Mouse (Mus musculus) hindbrain, embryonic 11.5 days (tissue): ENCODE results near the gene Nrxn1. TPM values are rescaled to one million over a fixed set of nuclear protein-coding genes. Genes with fewer than 3 reads are reported as not detected.

Experiments
- ATAC-seq: fragments of 200-750 bp; cut with Nextera tagmentation; 2 replicates; pipeline ENCODE4 v1.8.0; 2017; ENCODE audit warnings: mild to moderate bottlenecking, moderate TSS enrichment, moderate library complexity; ENCODE audit not compliant: low FRiP score
- DNase-seq: peaks from one replicate; pipeline ENCODE4 v3.0.0-alpha.2; 2015; ENCODE audit warnings: low spot score
- H3K27ac ChIP-seq: fragments of 300-500 bp; sonication (generic); 2 replicates; pipeline ENCODE4 v1.5.1; 2014; ENCODE audit warnings: mild to moderate bottlenecking, low read depth, low read length
- H3K27me3 ChIP-seq: fragments of 300-500 bp; sonication (generic); 2 replicates; pipeline ENCODE4 v1.6.1; 2014; ENCODE audit warnings: mild to moderate bottlenecking, low read length, moderate library complexity, mixed read lengths; ENCODE audit not compliant: control insufficient read depth, insufficient read depth
- H3K36me3 ChIP-seq: fragments of 300-500 bp; sonication (generic); 2 replicates; pipeline ENCODE4 v1.6.1; 2014; ENCODE audit warnings: mild to moderate bottlenecking, low read length, moderate library complexity, mixed read lengths; ENCODE audit not compliant: control insufficient read depth, insufficient read depth
- H3K4me1 ChIP-seq: fragments of 300-500 bp; sonication (generic); replicated peaks from 2 replicates; pipeline ENCODE4 v1.6.1; 2014; ENCODE audit warnings: low read length, mixed read lengths; ENCODE audit not compliant: control insufficient read depth, insufficient read depth
- H3K4me2 ChIP-seq: fragments of 300-500 bp; sonication (generic); replicated peaks from 2 replicates; pipeline ENCODE4 v1.6.1; 2014; ENCODE audit warnings: mild to moderate bottlenecking, low read depth, low read length
- H3K4me3 ChIP-seq: fragments of 300-500 bp; sonication (generic); 2 replicates; pipeline ENCODE4 v1.5.1; 2014; ENCODE audit warnings: low read depth, low read length
- H3K9ac ChIP-seq: fragments of 300-500 bp; sonication (generic); 2 replicates; pipeline ENCODE4 v1.6.1; 2014; ENCODE audit warnings: low read depth, low read length
- H3K9me3 ChIP-seq: fragments of 300-500 bp; sonication (generic); 2 replicates; pipeline ENCODE4 v1.6.1; 2016; ENCODE audit warnings: low read length; ENCODE audit not compliant: control insufficient read depth
- WGBS: fragments of 180-500 bp; shearing (Covaris S2); extraction: QIAGEN DNeasy Blood & Tissue Kit; methylation state at CpG from one replicate; pipeline ENCODE4 v1.1.7; 2014; 5-methylcytosine and 5-hydroxymethylcytosine counted together
- polyA plus RNA-seq: library from polyadenylated mRNA; unstranded; fragments of >200 nt; fragmentation: Nextera tagmentation; extraction: Ambion mirVana; gene quantifications from 2 replicates; pipeline ENCODE4 v1.2.1, GENCODE M21; 2014

Nrxn1 gene
- polyA plus RNA-seq, 1 experiment from 2014 or later, result 25.0 TPM

GRCm38 (mm10) chr17:90695086-90695584 lies 397.7 kb downstream of the Nrxn1 start:
- Histone ChIP-seq H3K9me3 (no peaks in the 10 kb centered on the region), H3K4me2 (no peak overlapping the region), H3K36me3 (no peaks in the 10 kb centered on the region), H3K4me1 (no peaks in the 10 kb centered on the region; the same call in 1 of the 2 replicates), H3K27me3 (no peaks in the 10 kb centered on the region), H3K27ac (no peak overlapping the region), H3K9ac (no peak overlapping the region), H3K4me3 (no peak overlapping the region)
- DNase-seq (no peak), ATAC-seq (no peak)
- 91% methylated on average over 5 of the region's 5 CpGs for WGBS

GRCm38 (mm10) chr17:90684172-90684571 lies 408.7 kb downstream of the Nrxn1 start:
- H3K27me3 ChIP-seq, result no peaks in the 10 kb centered on the region
- no peak overlapping the region for H3K4me2 ChIP-seq
- H3K9ac ChIP-seq, result no peak overlapping the region
- H3K4me1 ChIP-seq, result no peaks in the 10 kb centered on the region
- no peak overlapping the region for H3K27ac ChIP-seq
- ATAC-seq (no peak), DNase-seq (no peak)
- H3K4me3 ChIP-seq, result no peak overlapping the region
- no peaks in the 10 kb centered on the region for H3K36me3 ChIP-seq
- no peaks in the 10 kb centered on the region for H3K9me3 ChIP-seq

- Histone ChIP-seq H3K27ac (no peak overlapping the region), H3K4me3 (no peak overlapping the region), H3K4me1 (no peaks in the 10 kb centered on the region), H3K4me2 (no peak overlapping the region), H3K9me3 (no peaks in the 10 kb centered on the region), H3K27me3 (no peaks in the 10 kb centered on the region), H3K9ac (no peak overlapping the region), H3K36me3 (no peaks in the 10 kb centered on the region)
- WGBS, result 89% methylated on average over 1 of the region's 1 CpGs
- ATAC-seq (no peak), DNase-seq (no peak)
These were observed 411.9 kb downstream of the Nrxn1 start for GRCm38 (mm10) chr17:90681019-90681418.

- Histone ChIP-seq H3K9me3 (no peaks in the 10 kb centered on the region), H3K27me3 (no peaks in the 10 kb centered on the region), H3K4me2 (no peak overlapping the region), H3K27ac (no peak overlapping the region), H3K9ac (no peak overlapping the region), H3K36me3 (no peaks in the 10 kb centered on the region), H3K4me1 (no peaks in the 10 kb centered on the region), H3K4me3 (no peak overlapping the region)
- no peak for DNase-seq
- whole genome bisulfite sequencing, result 89% methylated on average over 2 of the region's 2 CpGs
- no peak for ATAC-seq
These were observed 416.2 kb downstream of the Nrxn1 start for GRCm38 (mm10) chr17:90676676-90677075.

- Histone ChIP-seq H3K4me1 (no peaks in the 10 kb centered on the region), H3K36me3 (no peaks in the 10 kb centered on the region), H3K9me3 (no peaks in the 10 kb centered on the region), H3K27ac (no peak overlapping the region), H3K27me3 (no peaks in the 10 kb centered on the region), H3K4me2 (no peak overlapping the region), H3K9ac (no peak overlapping the region), H3K4me3 (no peak overlapping the region)
- ATAC-seq (no peak), DNase-seq (no peak)
- WGBS, result 87% methylated on average over 2 of the region's 2 CpGs
These were observed 430.6 kb downstream of the Nrxn1 start for GRCm38 (mm10) chr17:90662318-90662717.

GRCm38 (mm10) chr17:90654506-90654905 lies 438.4 kb downstream of the Nrxn1 start:
- no peak for ATAC-seq

GRCm38 (mm10) chr17:90653347-90653746 lies 439.5 kb downstream of the Nrxn1 start:
- no peak overlapping the region for H3K9ac ChIP-seq
- WGBS, result 85% methylated on average over 2 of the region's 2 CpGs
- no peaks in the 10 kb centered on the region for H3K9me3 ChIP-seq
- no peak overlapping the region for H3K4me2 ChIP-seq
- H3K27me3 ChIP-seq, result no peaks in the 10 kb centered on the region
- ATAC-seq, result no peak
- H3K4me3 ChIP-seq, result no peak overlapping the region
- no peaks in the 10 kb centered on the region for H3K4me1 ChIP-seq
- no peaks in the 10 kb centered on the region for H3K36me3 ChIP-seq
- H3K27ac ChIP-seq, result no peak overlapping the region
- DNase-seq, result no peak

More at GRCm38 (mm10) chr17:90654506-90654905, 438.4 kb downstream of the Nrxn1 start:
- Histone ChIP-seq H3K9ac (no peak overlapping the region), H3K9me3 (no peaks in the 10 kb centered on the region), H3K4me1 (no peaks in the 10 kb centered on the region), H3K36me3 (no peaks in the 10 kb centered on the region), H3K27ac (no peak overlapping the region), H3K4me2 (no peak overlapping the region), H3K4me3 (no peak overlapping the region), H3K27me3 (no peaks in the 10 kb centered on the region)
- 76% methylated on average over 1 of the region's 1 CpGs for WGBS
- no peak for DNase-seq

- no peaks in the 10 kb centered on the region for H3K36me3 ChIP-seq
- no peak overlapping the region for H3K4me3 ChIP-seq
- no peaks in the 10 kb centered on the region for H3K4me1 ChIP-seq
- WGBS, result 79% methylated on average over 1 of the region's 1 CpGs
- no peaks in the 10 kb centered on the region for H3K27me3 ChIP-seq
- DNase-seq, result no peak
- ATAC-seq, result no peak
- no peak overlapping the region for H3K9ac ChIP-seq
- no peak overlapping the region for H3K4me2 ChIP-seq
- no peak overlapping the region for H3K27ac ChIP-seq
- H3K9me3 ChIP-seq, result no peaks in the 10 kb centered on the region
These were observed 442.6 kb downstream of the Nrxn1 start for GRCm38 (mm10) chr17:90650279-90650678.

- Histone ChIP-seq H3K9ac (no peak overlapping the region), H3K36me3 (no peaks in the 10 kb centered on the region), H3K4me1 (no peaks in the 10 kb centered on the region), H3K4me2 (no peak overlapping the region), H3K4me3 (no peak overlapping the region), H3K27me3 (no peaks in the 10 kb centered on the region), H3K9me3 (no peaks in the 10 kb centered on the region), H3K27ac (no peak overlapping the region)
- DNase-seq (no peak), ATAC-seq (no peak)
- WGBS, result 84% methylated on average over 2 of the region's 2 CpGs
These were observed 453.8 kb downstream of the Nrxn1 start for GRCm38 (mm10) chr17:90638970-90639524.
